Mouse (Mus musculus) erythroblast, adult 5-6 weeks (primary cell): ENCODE results near the gene Ccdc85b. TPM values are rescaled to one million over a fixed set of nuclear protein-coding genes. Genes with fewer than 3 reads are reported as not detected.

Experiments
- ATAC-seq: replicated peaks from 2 replicates; pipeline ENCODE4 v1.8.0; 2016; ENCODE audit warnings: moderate number of reproducible peaks, mild to moderate bottlenecking, moderate TSS enrichment, inconsistent platforms; ENCODE audit not compliant: poor library complexity, low FRiP score, severe bottlenecking
- total RNA-seq, 2 experiments: library from RNA; stranded (forward) in 1 of 2; stranded (reverse) in 1 of 2; fragments of 150-400 nt in 1 of 2; fragments of 200-764, 138-1000 nt in 1 of 2; gene quantifications; 2 replicates each; pipeline versions ENCODE4 v1.2.3 to v1.2.4; 2015 to 2017; ENCODE audit warnings: low replicate concordance in 2 of 2

The Ccdc85b gene
- total RNA-seq, 2 experiments from 2014 or later, result 0.17 to 0.38 TPM

DNA sequence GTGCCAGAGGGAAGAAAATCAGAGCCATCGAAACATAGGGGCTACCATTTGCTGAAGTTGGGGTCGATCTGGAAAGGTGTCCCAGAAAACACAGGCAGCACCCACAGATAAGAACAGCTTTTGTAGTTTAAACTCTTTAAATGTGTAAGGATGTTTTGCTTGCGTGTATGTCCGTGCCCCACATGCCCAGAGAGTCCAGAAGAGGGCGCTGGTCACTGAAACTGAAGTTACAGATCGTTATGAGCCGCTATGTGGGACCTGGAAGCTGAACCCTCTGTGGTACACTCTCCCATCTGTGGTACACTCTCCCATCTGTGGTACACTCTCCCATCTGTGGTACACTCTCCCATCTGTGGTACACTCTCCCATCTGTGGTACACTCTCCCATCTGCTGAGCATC lies 50.6 kb downstream of the Ccdc85b start:
- peak; percentile 84 for ATAC-seq

DNA sequence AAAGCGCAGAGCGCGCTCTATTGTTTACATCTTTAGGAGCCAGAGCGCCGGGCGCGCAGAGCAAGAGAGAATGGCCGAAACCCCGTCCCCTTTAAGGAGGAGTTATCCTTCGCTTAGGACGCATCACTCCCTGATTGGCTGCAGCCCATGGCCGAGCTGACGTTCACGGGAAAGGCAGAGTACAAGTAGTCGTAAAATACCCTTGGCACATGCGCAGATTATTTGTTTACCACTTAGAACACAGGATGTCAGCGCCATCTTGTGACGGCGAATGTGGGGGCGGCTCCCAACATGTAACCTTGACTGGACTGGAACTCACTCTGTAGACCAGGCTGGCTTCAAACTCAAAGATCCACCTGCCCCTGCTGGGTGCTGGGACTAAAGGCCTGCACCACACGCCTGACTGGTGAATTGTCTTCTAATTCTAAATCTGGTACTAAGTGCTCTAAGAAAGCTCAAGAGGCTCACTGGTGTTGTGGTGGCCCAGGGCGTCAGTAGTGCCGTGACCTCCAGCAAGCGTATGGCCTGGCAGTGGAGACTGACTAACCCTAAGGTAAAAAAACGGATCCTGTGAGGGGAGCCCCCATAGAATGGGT lies 51.1 kb downstream of the Ccdc85b start:
- ATAC-seq, result peak; percentile 60

DNA sequence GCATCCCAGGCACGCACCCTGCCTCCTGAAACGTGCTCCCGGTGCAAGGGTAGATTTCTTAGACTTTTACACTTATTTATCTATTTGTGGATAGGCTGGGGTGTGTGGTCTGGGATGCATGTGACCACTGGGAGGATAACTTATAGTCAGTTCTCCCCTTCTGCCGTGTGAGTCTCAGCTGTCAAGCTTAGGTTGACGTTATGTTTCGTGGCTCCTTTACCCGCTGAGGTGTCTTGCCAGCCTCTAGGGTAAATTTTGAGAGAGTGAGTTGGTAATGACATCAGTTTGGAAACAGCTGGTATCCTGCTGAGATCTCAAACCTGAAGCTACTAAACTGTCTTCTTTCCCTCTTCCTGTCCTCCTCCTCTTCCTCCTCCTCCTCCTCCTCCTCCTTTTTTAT lies 51.8 kb downstream of the Ccdc85b start:
- ATAC-seq, result peak; percentile 65

Other genes starting within 250 kb of the Ccdc85b start
- gene Pacs1, start 184.8 kb downstream of the Ccdc85b start, total RNA-seq (2015; ENCODE audit: low replicate concordance), result 7.7 and 8.1 TPM in 2 replicates
- gene Pacs1, start 184.8 kb downstream of the Ccdc85b start, total RNA-seq (2017; ENCODE audit: low replicate concordance), result 5.3 and 7.0 TPM in 2 replicates
- gene Sf3b2, start 162.4 kb downstream of the Ccdc85b start, total RNA-seq (2015; ENCODE audit: low replicate concordance), result 38.5 and 55.0 TPM in 2 replicates
- 59.6 and 76.3 TPM in 2 replicates for gene Sf3b2, start 162.4 kb downstream of the Ccdc85b start, total RNA-seq (2017; ENCODE audit: low replicate concordance)
- gene Gal3st3, start 159.6 kb downstream of the Ccdc85b start, total RNA-seq (2015; ENCODE audit: low replicate concordance), result not detected in 2 replicates
- not detected in 2 replicates for gene Gal3st3, start 159.6 kb downstream of the Ccdc85b start, total RNA-seq (2017; ENCODE audit: low replicate concordance)
- gene Catsper1, start 122.2 kb downstream of the Ccdc85b start, total RNA-seq (2015; ENCODE audit: low replicate concordance), result not detected in 2 replicates
- not detected in 2 replicates for gene Catsper1, start 122.2 kb downstream of the Ccdc85b start, total RNA-seq (2017; ENCODE audit: low replicate concordance)
- not detected in 2 replicates for gene Cst6, start 108.3 kb downstream of the Ccdc85b start, total RNA-seq (2015; ENCODE audit: low replicate concordance)
- gene Cst6, start 108.3 kb downstream of the Ccdc85b start, total RNA-seq (2017; ENCODE audit: low replicate concordance), result not detected in 2 replicates
- 7.3 and 12.3 TPM in 2 replicates for gene Eif1ad, start 91.2 kb downstream of the Ccdc85b start, total RNA-seq (2015; ENCODE audit: low replicate concordance)
- gene Eif1ad, start 91.2 kb downstream of the Ccdc85b start, total RNA-seq (2017; ENCODE audit: low replicate concordance), result 14.7 and 18.7 TPM in 2 replicates
- gene Banf1, start 90.7 kb downstream of the Ccdc85b start, total RNA-seq (2015; ENCODE audit: low replicate concordance), result 77.5 and 144 TPM in 2 replicates
- gene Banf1, start 90.7 kb downstream of the Ccdc85b start, total RNA-seq (2017; ENCODE audit: low replicate concordance), result 5.9 and 14.1 TPM in 2 replicates
- 28.4 and 63.2 TPM in 2 replicates for gene Sart1, start 69.2 kb downstream of the Ccdc85b start, total RNA-seq (2015; ENCODE audit: low replicate concordance)
- 28.5 and 48.2 TPM in 2 replicates for gene Sart1, start 69.2 kb downstream of the Ccdc85b start, total RNA-seq (2017; ENCODE audit: low replicate concordance)
- 2.5 TPM in 1 of 2 replicates, not detected in the other for gene Tsga10ip, start 55.4 kb downstream of the Ccdc85b start, total RNA-seq (2015; ENCODE audit: low replicate concordance)
- not detected in 2 replicates for gene Tsga10ip, start 55.4 kb downstream of the Ccdc85b start, total RNA-seq (2017; ENCODE audit: low replicate concordance)
- 15.0 and 32.4 TPM in 2 replicates for gene Drap1, start 32.9 kb downstream of the Ccdc85b start, total RNA-seq (2015; ENCODE audit: low replicate concordance)
- 15.8 and 18.0 TPM in 2 replicates for gene Drap1, start 32.9 kb downstream of the Ccdc85b start, total RNA-seq (2017; ENCODE audit: low replicate concordance)
- 14.8 and 16.1 TPM in 2 replicates for gene AI837181, start 32.8 kb downstream of the Ccdc85b start, total RNA-seq (2015; ENCODE audit: low replicate concordance)
- gene AI837181, start 32.8 kb downstream of the Ccdc85b start, total RNA-seq (2017; ENCODE audit: low replicate concordance), result 5.3 and 7.7 TPM in 2 replicates
- gene Fosl1, start 10.3 kb downstream of the Ccdc85b start, total RNA-seq (2015; ENCODE audit: low replicate concordance), result 0.42 TPM in 1 of 2 replicates, not detected in the other
- not detected in 2 replicates for gene Fosl1, start 10.3 kb downstream of the Ccdc85b start, total RNA-seq (2017; ENCODE audit: low replicate concordance)
- 13.2 and 15.2 TPM in 2 replicates for gene Fibp, start 2.7 kb upstream of the Ccdc85b start, total RNA-seq (2015; ENCODE audit: low replicate concordance)
- 17.6 and 19.0 TPM in 2 replicates for gene Fibp, start 2.7 kb upstream of the Ccdc85b start, total RNA-seq (2017; ENCODE audit: low replicate concordance)
- gene Ctsw, start 10.6 kb upstream of the Ccdc85b start, total RNA-seq (2015; ENCODE audit: low replicate concordance), result not detected in 2 replicates
- gene Ctsw, start 10.6 kb upstream of the Ccdc85b start, total RNA-seq (2017; ENCODE audit: low replicate concordance), result not detected in 2 replicates
- gene Efemp2, start 16.1 kb upstream of the Ccdc85b start, total RNA-seq (2015; ENCODE audit: low replicate concordance), result not detected in 2 replicates
- 3.4 TPM in 1 of 2 replicates, not detected in the other for gene Efemp2, start 16.1 kb upstream of the Ccdc85b start, total RNA-seq (2017; ENCODE audit: low replicate concordance)
- 12.5 and 18.6 TPM in 2 replicates for gene Mus81, start 30.5 kb upstream of the Ccdc85b start, total RNA-seq (2015; ENCODE audit: low replicate concordance)
- gene Mus81, start 30.5 kb upstream of the Ccdc85b start, total RNA-seq (2017; ENCODE audit: low replicate concordance), result 1.8 and 8.3 TPM in 2 replicates
- gene Cfl1, start 32.6 kb upstream of the Ccdc85b start, total RNA-seq (2015; ENCODE audit: low replicate concordance), result 516 and 540 TPM in 2 replicates
- gene Cfl1, start 32.6 kb upstream of the Ccdc85b start, total RNA-seq (2017; ENCODE audit: low replicate concordance), result 293 and 380 TPM in 2 replicates
- not detected in 2 replicates for gene 1700020D05Rik, start 45.9 kb upstream of the Ccdc85b start, total RNA-seq (2015; ENCODE audit: low replicate concordance)
- 1.1 and 1.3 TPM in 2 replicates for gene 1700020D05Rik, start 45.9 kb upstream of the Ccdc85b start, total RNA-seq (2017; ENCODE audit: low replicate concordance)
- gene Snx32, start 52.6 kb upstream of the Ccdc85b start, total RNA-seq (2015; ENCODE audit: low replicate concordance), result 1.9 and 2.9 TPM in 2 replicates
- 11.7 and 13.4 TPM in 2 replicates for gene Snx32, start 52.6 kb upstream of the Ccdc85b start, total RNA-seq (2017; ENCODE audit: low replicate concordance)
- not detected in 2 replicates for gene Ovol1, start 102.8 kb upstream of the Ccdc85b start, total RNA-seq (2015; ENCODE audit: low replicate concordance)
- gene Ovol1, start 102.8 kb upstream of the Ccdc85b start, total RNA-seq (2017; ENCODE audit: low replicate concordance), result not detected in 2 replicates
- 2.9 and 5.2 TPM in 2 replicates for gene Ap5b1, start 110.1 kb upstream of the Ccdc85b start, total RNA-seq (2015; ENCODE audit: low replicate concordance)
- gene Ap5b1, start 110.1 kb upstream of the Ccdc85b start, total RNA-seq (2017; ENCODE audit: low replicate concordance), result 1.8 and 4.7 TPM in 2 replicates
- 14.4 and 52.2 TPM in 2 replicates for gene Rnaseh2c, start 144.0 kb upstream of the Ccdc85b start, total RNA-seq (2015; ENCODE audit: low replicate concordance)
- gene Rnaseh2c, start 144.0 kb upstream of the Ccdc85b start, total RNA-seq (2017; ENCODE audit: low replicate concordance), result 19.3 and 79.3 TPM in 2 replicates
- gene Kat5, start 152.3 kb upstream of the Ccdc85b start, total RNA-seq (2015; ENCODE audit: low replicate concordance), result 8.2 and 11.3 TPM in 2 replicates
- 22.0 and 28.9 TPM in 2 replicates for gene Kat5, start 152.3 kb upstream of the Ccdc85b start, total RNA-seq (2017; ENCODE audit: low replicate concordance)
- 13.1 and 25.1 TPM in 2 replicates for gene Rela, start 179.6 kb upstream of the Ccdc85b start, total RNA-seq (2015; ENCODE audit: low replicate concordance)
- 15.5 and 22.0 TPM in 2 replicates for gene Rela, start 179.6 kb upstream of the Ccdc85b start, total RNA-seq (2017; ENCODE audit: low replicate concordance)
- gene Sipa1, start 205.8 kb upstream of the Ccdc85b start, total RNA-seq (2015; ENCODE audit: low replicate concordance), result 20.5 and 36.9 TPM in 2 replicates
- 27.4 and 90.3 TPM in 2 replicates for gene Sipa1, start 205.8 kb upstream of the Ccdc85b start, total RNA-seq (2017; ENCODE audit: low replicate concordance)
- gene Map3k11, start 230.8 kb upstream of the Ccdc85b start, total RNA-seq (2015; ENCODE audit: low replicate concordance), result 5.0 and 7.3 TPM in 2 replicates
- gene Map3k11, start 230.8 kb upstream of the Ccdc85b start, total RNA-seq (2017; ENCODE audit: low replicate concordance), result 8.4 and 11.2 TPM in 2 replicates
- gene Pcnx3, start 231.0 kb upstream of the Ccdc85b start, total RNA-seq (2015; ENCODE audit: low replicate concordance), result 10.7 and 16.3 TPM in 2 replicates
- gene Pcnx3, start 231.0 kb upstream of the Ccdc85b start, total RNA-seq (2017; ENCODE audit: low replicate concordance), result 14.8 and 20.3 TPM in 2 replicates
- not detected in 2 replicates for gene Kcnk7, start 246.5 kb upstream of the Ccdc85b start, total RNA-seq (2015; ENCODE audit: low replicate concordance)
- not detected in 2 replicates for gene Kcnk7, start 246.5 kb upstream of the Ccdc85b start, total RNA-seq (2017; ENCODE audit: low replicate concordance)